Mouse (Mus musculus): ENCODE measurements around the gene Pfkfb1. TPM values are rescaled to one million over a fixed set of nuclear protein-coding genes. Genes with fewer than 3 reads are reported as not detected.

Pfkfb1 gene
- 1 to 10 TPM; 2.5 to 2.7 TPM for total RNA-seq (2021)

DNA sequence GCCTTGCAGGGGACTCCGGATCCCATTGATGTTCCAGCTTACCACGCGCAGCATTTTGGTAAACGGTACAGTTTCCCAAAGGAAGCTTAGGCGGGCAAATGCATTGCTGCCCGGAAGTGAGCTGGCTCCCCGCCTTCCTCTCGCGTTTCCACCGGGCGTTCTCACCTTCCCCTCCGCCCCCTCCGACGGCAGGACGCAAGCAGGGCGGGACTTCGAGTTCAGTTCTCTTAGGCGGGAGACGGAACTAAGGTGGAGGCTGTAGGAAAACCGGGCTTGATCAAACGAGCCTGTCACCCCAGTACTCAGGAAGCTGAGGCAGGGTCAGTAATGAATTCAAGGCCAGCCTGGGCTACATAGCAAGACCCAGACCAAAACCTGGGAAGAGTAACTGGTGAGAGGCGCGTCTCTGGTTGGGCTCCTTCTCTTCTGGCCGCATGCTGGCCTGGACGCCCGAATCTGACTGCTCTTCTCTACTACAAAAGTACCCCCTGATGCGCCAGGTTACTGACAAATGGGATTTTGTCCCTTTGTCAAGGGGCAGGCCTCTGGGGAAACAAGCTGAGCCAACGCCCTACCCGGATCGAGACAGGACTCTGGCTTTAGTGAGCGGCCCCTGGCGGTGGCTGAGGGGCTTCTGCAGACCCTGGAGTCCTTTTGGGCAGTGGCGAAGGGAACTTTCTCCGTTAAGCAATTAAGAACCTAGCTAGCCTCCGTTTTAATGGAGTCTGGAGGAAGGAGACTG, at the start of gene Pfkfb1:
TSS of gene Pfkfb1 (plus strand) at position 207 of the 742 bp plus-strand sequence.
- intact Hi-C loops (cut with DNase I), result loop anchor here (10.0 kb wide), 1 partner anchor 367 kb away; no protein-coding TSS in a partner anchor

DNA sequence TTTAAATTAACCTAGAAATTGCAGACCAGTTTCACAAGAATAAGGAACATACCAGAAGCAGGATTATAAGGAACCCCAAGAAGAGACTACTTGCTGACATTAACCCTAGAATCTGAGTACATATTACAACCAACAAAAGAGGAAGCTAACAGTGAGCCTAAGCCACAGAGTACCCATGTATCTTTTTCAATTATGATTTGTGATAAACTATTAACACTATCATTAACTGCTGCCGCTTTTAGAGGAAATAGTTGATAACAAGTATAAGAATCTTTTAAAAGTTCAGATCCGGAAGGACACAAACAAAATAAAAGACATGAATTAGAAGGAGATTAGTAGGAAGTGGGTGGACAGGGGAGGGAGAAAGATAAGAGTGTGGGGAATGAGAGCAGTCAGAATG, 47.9 kb upstream of the Pfkfb1 start:
- DNase-seq, result no peak
- intact Hi-C loops (cut with DNase I), result no loop called here

More for the DNA sequence above, at the start of gene Pfkfb1:
- peak; percentile 82 to 84 for DNase-seq

GRCm38 (mm10) chrX:150541684-150542083, 46.3 kb upstream of the Pfkfb1 start:
- intact Hi-C loops (cut with DNase I), result no loop called here

GRCm38 (mm10) chrX:150547239-150547638, 40.8 kb upstream of the Pfkfb1 start, which contains the start of gene Alas2:
TSS of gene Alas2 (plus strand) at chrX:150547375.
- no peak for DNase-seq
- intact Hi-C loops (cut with DNase I), result no loop called here

More at GRCm38 (mm10) chrX:150541684-150542083, 46.3 kb upstream of the Pfkfb1 start:
- no peak for DNase-seq

GRCm38 (mm10) chrX:150549639-150550038, 38.4 kb upstream of the Pfkfb1 start:
- DNase-seq, result no peak
- intact Hi-C loops (cut with DNase I), result no loop called here

DNA sequence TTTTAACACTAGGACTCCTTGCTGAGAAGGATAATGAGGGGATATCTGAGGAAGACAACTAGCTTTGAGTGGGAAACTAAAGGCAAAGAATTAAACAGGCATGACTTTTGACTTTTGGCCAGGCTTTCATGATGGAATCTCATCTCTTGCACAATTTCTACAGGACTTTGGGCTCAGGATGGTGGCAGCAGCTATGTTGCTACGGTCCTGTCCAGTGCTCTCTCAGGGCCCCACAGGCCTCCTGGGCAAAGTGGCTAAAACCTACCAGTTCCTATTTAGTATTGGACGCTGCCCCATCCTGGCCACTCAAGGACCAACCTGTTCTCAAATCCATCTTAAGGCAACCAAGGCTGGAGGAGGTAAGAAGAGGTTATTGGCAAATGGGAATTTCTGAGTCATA, 36.0 kb upstream of the Pfkfb1 start:
- no peak for DNase-seq
- intact Hi-C loops (cut with DNase I), result no loop called here

DNA sequence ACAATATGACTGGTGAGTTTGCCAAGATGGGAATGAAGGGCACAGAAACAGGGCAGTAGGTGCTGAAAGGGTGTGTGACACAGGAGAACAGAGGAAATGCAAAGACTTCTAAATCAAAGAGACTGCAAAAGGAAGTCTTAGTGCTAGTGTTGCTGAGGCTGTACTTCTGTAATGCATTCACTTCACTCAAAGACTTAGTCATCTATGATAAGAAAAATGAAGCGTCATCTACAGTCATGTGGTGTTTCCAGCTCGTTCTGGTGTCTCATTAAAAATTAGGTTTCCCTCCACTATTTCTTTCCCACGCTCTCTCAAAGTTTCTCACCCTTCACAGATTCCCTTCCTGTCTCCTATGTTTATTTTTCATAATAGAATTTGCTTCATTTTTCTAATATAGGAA, 34.0 kb upstream of the Pfkfb1 start:
- no peak for DNase-seq
- intact Hi-C loops (cut with DNase I), result no loop called here

- no peak for DNase-seq
- intact Hi-C loops (cut with DNase I), result no loop called here
Measured at GRCm38 (mm10) chrX:150564644-150565357, 23.2 kb upstream of the Pfkfb1 start.

DNA sequence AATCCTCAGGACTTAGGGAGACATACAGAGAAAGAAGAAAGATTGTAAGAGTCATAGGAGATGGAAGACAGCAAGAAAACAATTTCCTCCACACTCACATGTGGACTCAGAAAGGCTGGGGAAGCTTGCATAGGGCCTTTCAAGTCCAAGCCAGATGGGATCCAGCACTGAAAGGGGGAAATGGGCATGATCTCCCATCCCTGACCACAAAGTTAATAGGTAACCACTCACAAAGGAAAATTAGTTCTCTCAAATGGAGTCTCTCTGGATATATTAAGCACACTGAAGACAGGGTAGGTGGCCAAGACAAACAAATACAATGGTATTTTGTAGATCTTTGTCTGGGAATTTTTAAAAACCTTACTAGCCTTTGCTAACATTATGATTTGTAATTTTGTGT, 6.1 kb upstream of the Pfkfb1 start:
- intact Hi-C loops (cut with DNase I), result loop anchor here (10.0 kb wide), 1 partner anchor 373 kb away; no protein-coding TSS in a partner anchor
- DNase-seq, result no peak

DNA sequence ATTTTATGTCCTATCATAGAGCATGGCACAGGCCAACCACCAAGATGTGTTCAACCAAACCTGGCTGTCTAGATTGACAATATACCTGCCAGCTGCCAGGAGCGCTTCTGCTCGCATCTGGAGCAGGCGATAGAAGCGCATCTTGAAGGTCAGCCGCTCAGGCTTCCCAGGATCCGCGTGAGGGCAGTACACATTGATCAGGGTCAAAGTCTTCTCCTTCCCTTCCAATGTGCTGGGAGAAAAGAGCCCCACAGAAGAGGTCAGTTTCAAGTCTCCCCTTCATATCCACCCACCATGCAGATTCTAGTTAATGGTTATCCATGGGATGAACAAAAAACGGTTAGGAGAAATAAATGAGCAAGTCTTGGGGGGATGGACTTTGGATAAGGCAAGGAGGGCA, 2.9 kb upstream of the Pfkfb1 start:
- no peak for DNase-seq
- intact Hi-C loops (cut with DNase I), result loop anchor here (10.0 kb wide), 1 partner anchor 370 kb away; no protein-coding TSS in a partner anchor

DNA sequence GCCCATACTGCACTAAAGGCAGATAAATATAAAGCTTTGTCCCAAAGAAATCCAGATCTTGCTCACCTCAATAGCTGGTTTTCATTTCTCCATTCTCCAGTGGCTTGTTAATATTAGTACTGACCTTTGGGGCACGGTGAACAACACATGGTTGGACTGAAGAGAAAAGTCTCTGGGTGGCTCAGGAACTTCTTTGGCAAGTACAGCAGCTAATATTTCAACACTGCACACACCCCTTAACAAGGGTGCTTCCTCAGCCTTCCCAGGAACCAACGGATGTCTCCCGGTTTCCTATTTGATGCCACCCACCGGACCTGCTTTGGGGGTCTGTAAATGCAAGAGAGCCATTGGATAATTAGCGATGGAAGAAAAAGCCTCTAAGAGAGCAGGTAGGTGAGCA, 1.7 kb downstream of the Pfkfb1 start, which contains the start of gene Apex2:
TSS of gene Apex2 (minus strand) at position 173 of the 400 bp plus-strand sequence.
- intact Hi-C loops (cut with DNase I), result loop anchor here (10.0 kb wide), 1 partner anchor 365 kb away; no protein-coding TSS in a partner anchor
- no peak for DNase-seq

DNA sequence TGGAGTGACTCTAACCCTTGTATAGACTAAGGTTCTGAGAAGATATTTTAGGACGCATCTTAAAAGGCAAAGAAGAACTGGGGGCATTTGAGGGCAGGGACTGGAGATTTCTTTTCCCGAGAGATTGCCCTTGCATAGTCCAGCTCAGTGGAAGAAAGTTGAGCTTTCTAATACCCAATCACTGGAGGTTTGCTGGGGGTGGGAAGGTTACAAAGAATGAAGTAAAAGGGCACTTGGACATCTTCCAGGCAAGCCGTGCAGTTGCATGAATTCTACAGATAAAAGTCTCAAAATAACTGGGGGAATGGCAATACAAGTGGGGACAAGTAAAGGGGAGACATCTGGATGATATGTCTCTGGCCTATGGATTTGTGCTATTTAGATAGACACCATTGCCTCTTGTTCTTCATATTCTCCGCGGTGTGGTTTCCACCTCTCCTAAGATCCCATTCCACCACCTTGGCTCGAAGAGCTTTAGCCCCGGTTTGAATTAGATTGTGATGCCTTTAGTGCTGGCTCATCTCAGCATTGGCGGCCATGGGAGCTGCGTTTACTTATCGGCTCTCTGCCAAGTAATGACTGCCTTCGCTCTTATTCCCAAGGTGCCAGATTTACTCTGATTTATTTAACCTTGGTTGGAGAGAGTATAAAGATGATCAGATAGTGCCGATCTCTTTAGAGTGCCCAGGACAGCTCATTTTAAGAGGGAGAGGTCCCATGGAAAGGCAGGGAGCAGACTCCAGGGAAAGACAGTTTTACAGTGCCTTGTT, 5.4 kb downstream of the Pfkfb1 start:
- intact Hi-C loops (cut with DNase I), result no loop called here
- DNase-seq, result peak; percentile 12 to 28

DNA sequence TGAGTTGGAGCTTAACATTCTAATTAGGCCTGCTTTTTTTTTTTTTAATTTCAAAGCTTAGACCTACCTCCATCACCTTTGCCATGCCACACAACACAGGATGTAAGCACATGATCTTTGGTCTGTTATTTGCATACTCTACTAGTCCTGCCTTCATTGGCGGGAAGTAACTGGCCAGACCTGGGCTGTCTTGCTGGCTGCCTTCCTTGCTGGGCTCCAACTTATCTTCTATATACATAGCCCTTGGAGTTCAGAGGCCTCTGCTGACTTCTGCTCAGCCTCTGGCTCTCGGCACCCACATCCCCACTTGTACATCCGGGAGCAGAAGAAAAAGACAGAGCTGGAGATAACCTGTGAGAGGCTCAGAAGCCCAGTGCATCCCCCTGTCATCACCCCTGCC, 6.1 kb downstream of the Pfkfb1 start:
- intact Hi-C loops (cut with DNase I), result no loop called here

DNA sequence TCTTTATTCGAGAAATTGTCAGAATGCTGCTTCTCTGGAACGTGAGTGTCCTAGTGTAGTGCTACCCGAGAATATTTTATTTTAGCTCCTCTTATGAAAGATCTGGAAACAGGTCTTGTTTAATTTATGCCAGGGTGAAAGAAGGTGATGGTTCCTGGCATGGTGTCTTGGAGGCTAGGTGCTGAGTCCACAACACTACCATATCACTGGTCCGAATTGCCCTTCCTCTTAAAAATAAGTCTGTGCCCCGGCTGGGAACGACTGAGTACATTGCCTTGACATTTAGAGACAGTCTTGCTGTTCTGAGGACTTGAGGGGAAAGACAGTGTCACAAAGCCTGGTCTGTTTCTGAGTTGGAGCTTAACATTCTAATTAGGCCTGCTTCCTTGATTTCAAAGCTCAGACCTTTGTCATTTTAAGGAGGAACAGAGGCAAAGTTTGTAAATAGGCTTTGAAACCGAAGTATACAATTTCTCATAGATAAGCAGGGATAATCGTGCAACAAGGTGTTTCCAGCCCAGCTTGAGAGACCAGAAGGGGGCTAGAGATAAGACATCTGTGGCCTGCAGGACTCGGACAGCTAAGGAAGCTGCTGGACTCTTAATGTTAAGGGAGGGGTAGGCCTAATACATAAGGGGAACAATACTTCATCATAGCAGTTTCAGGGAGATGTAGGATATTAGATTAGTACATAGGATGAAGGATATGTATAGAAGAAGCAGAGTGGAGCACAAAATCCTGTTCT, 7.2 kb downstream of the Pfkfb1 start:
- DNase-seq, result no peak
- intact Hi-C loops (cut with DNase I), result no loop called here

More for the DNA sequence above, 6.1 kb downstream of the Pfkfb1 start:
- no peak for DNase-seq

DNA sequence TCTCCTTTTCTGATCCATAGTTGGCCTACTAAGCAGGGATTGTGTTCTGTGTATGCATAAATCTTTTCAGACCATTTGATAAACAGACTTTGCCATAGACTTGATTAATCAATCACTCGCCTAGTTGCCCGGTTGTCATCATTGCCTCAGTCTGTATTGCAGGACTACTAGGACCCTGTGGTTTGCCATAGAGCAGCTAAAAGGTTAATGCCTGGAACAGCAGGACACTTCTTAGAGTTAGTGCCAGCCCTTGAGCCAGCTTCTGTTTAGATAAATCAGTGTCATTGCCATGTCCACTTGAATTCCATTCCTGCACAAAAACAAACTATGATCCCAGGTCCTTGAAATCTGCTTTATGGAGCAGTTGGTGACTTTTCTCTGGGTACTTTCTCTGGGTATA, 10.9 kb downstream of the Pfkfb1 start:
- no peak for DNase-seq
- intact Hi-C loops (cut with DNase I), result no loop called here

DNA sequence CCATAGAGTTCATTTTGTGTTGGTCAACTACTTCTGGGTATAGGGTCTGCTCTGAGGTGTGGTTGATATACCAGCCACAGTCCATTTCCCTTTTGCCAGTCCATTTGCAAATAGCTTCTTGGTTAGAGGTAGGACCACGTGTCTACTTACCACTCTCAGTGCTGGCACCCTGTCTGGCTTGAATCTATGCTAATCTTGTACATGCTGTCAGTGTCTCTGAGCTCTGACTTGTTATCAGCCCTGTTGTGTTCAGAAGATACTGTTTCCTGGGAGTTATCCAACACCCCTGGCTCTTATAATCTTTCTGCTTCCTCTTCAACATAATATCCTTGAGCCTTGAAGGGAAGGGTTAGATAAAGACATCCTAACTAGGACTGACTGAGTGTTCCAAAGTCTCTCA, 48.4 kb downstream of the Pfkfb1 start:
- no peak for DNase-seq
- intact Hi-C loops (cut with DNase I), result no loop called here

GRCm38 (mm10) chrX:150656122-150656907, 68.3 kb downstream of the Pfkfb1 start:
- intact Hi-C loops (cut with DNase I), result loop anchor here (5.0 kb wide), 1 partner anchor 144 kb away; no protein-coding TSS in a partner anchor
- peak in 1 of 2 experiments; percentile 11 for DNase-seq

GRCm38 (mm10) chrX:150656908-150657796, 69.1 kb downstream of the Pfkfb1 start, which contains the start of gene Tro:
TSS of gene Tro (minus strand) at chrX:150657583.
- peak; percentile 14 to 20 for DNase-seq
- intact Hi-C loops (cut with DNase I), result loop anchor here (5.0 kb wide), 1 partner anchor 145 kb away; no protein-coding TSS in a partner anchor

Measured in heart, postnatal 10 days (tissue).